Mouse (Mus musculus) brain, embryonic 14.5 days (tissue): ENCODE results near the gene Ddt. TPM values are rescaled to one million over a fixed set of nuclear protein-coding genes. Genes with fewer than 3 reads are reported as not detected.

Source experiments
- DNase-seq: peaks from one replicate; pipeline ENCODE4 v3.0.0-alpha.2; 2011; ENCODE audit warnings: low read depth
- CTCF ChIP-seq: fragments of 200-500 bp; IDR thresholded peaks from 2 replicates; pipeline ENCODE4 v1.5.1; 2012; ENCODE audit warnings: inconsistent platforms, mild to moderate bottlenecking, moderate library complexity, borderline replicate concordance; ENCODE audit not compliant: insufficient read depth, insufficient read length; ENCODE audit errors: extremely low read depth
- POLR2A ChIP-seq: fragments of 200-500 bp; IDR thresholded peaks from 2 replicates; pipeline ENCODE4 v1.6.1; 2012; ENCODE audit warnings: mild to moderate bottlenecking, inconsistent platforms, borderline replicate concordance; ENCODE audit not compliant: poor library complexity, insufficient read depth, insufficient read length, severe bottlenecking; ENCODE audit errors: extremely low read depth
- polyA plus RNA-seq: library from polyadenylated mRNA; depleted of rRNA; stranded (reverse); fragments of >200 nt; gene quantifications from 2 replicates; pipeline ENCODE4 v1.2.3, GENCODE M21; 2012; rRNA removed

Ddt gene
- polyA plus RNA-seq, 1 experiment: 55.9 TPM

DNA sequence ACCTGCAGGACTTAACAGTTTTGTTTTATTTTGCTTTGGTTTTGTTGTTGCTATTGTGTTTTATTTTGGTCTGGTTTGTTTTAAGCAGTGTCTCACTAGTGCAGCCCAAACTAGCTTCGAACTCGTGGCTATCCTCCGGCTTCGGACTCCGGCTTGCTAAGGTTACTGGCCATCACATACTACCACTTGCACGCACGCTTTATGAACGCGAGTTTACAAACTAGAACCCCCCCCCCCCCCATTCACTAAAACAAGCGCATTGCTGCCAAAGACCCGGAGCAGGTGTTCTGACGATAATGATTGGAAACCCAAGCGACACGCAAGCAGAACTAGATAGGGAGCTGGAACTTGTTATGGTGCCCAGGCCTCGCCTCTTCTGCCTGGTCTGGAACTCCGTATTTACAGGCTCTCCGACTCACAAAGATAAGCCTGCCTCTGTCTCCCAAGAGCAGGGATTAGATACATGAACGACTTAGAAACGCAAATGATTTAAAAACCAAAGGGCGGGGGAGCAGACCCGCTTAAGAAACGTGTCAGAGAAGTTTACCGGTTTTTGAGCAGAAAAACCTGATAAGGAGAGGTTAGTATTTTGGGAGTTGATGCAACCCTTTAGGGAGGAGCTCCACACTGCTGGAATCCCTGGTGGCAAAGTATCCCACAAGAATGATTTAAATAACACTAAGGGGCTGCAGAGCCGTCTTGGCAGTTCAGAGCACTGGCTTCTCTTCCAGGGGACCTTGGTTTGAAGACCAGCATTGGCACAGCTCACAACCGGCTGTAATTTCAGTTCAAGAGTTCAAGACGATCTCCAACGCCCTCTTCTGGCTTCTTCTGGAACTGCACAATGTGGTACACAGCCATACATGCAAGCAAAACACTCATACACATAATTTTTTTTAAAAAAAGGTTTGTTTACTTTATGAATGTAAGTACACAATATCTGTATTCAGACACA is 8.4 kb downstream of the Ddt start:
- peak; percentile 86 for DNase-seq
- TF ChIP-seq POLR2A: no peak
- peak; percentile 70 for TF ChIP-seq CTCF

DNA sequence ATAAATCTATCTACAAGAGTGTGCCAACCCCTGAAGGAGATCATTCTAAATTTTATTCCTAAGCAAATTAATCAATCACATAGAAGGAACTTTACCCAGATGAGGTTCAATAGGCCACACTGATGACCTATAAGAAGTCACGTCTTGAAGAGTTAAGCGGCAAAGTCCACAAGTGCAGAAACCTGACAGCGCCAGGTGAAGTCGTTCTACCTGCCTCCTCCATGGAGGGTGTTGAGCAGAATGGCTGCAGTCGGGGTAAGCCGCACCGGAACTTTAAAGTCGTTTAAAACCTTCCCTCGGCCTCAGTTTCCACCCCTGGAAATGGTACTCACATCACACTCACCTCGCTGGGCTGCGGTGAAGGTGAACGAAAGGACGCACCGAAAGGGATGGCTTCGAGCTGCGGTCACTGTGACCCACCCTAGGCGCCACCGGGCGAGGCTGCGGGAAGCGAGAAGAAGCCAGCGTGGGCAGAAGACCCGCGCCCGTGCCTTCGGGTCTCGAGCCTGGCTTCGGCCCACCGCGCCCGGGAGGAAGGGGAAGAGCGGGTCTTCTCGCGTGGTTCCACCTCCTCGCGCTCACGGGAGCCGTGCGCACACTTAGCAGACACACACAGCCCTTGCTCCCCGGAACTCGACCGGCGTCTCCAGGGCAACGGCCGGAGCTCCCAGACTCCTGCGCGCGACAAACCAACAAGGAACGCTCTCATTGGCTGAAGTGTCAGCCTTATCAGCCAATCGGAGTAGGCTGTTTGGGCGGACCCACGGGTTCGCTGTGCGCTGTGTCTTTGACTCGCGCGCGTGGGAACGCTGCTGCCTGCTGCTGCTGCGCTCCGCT is 9.3 kb downstream of the Ddt start, which contains the start of gene Cabin1:
Cabin1 (minus strand) TSS at position 660 of the 837 bp plus-strand sequence.
- peak; percentile 99 for DNase-seq
- no peak for TF ChIP-seq CTCF
- TF ChIP-seq POLR2A: peak; percentile 57; the same call in 1 of the 2 replicates

DNA sequence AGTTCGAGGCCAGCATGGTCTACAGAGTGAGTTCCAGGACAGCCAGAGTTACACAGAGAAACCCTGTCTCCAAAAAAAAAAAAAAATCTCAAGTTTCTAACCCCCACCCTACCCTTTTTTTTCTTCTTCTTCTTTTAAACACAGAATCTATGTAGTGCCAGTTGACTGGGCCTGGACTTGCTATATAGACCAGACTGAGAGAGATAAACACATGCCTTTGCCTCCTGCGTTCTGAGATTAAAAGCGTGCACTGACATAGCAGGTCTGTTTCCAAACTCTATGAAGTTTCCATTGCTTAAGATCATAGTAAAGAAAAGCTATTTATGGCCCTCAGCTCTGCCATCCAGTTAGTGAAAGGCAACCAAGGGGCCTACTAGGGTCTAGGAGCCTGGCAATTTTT is 10.8 kb downstream of the Ddt start:
- TF ChIP-seq CTCF (no peak), POLR2A (no peak)
- DNase-seq: no peak

DNA sequence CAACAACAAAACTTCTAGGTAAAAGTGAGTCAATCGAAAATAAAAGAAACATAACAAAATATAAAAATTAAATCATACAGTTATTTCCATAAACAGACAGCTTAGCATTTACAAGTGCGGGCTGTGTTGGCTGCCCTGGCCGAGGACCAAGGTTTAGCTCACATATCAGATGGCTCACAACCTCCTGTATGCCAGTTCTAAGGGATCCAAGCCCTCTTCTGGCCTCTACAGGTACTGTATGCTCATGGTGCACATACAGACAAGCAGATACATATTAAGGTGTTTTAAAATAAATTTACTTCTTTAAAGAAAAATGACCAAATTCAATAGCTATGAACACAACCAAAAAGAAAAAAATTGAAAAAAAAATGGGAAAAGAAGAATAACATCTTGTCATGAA is 12.9 kb downstream of the Ddt start:
- no peak for TF ChIP-seq CTCF
- no peak for TF ChIP-seq POLR2A
- DNase-seq: no peak

DNA sequence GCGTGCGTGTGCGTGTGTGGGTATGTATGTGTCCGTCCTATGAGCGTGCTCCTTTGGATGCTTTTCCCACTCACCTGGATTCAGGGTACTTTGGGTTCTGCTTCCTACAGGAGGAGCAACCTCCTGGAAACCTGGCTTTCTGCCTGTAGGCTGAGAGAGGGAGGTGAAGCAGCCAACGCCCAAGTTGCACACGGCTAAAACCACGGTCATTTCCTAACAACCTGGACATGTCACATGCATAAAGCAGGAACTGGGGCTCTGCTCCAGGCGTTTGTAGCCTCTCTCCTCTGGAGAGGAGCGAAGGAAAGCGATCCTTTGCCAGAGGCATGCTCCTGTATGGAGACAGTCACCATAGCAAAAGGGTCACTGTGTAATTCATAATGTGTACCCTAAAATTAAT is 16.5 kb downstream of the Ddt start:
- no peak for DNase-seq
- TF ChIP-seq CTCF (no peak), POLR2A (no peak)

DNA sequence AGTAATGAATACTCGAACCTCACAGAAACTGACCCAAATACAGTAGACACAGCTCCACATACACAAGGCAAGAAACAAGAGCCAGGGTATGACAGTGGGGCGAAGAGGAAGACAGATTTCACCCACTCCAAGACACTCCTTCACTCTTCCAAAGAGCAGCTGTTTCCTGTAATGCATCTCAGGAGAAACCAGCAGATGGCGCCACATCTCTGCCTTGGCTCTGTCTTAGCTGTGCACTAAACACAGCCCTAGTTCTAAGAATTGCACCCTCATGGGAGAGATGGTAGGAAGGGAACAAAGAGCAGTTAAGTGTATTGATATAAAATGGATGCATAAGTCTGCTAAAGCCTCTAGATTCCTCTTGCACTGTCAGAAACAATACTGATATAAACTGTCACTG is 29.2 kb downstream of the Ddt start:
- peak; percentile 92 for DNase-seq
- TF ChIP-seq CTCF (peak; percentile 91; the same call in 1 of the 2 replicates), POLR2A (no peak)

DNA sequence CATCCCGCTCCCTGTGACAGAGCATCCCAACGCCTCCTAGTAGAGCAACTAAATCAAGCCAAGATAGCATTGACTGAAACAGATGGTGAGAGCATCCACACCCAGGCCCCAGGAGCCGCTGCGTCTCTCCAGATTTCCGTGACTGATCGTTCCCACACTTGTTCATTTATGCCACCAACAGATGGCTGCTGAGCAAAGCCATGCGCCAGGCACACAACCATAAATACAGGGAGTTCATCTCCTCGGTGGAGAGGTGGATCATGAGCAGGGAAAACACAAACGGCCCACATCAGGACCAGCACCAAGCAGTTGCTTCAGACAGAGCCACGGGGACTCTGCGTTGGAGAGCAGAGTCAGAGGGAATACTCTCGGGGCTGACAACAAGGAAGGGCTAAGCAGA is 29.8 kb downstream of the Ddt start:
- peak; percentile 61 for DNase-seq
- TF ChIP-seq POLR2A (no peak), CTCF (no peak)

DNA sequence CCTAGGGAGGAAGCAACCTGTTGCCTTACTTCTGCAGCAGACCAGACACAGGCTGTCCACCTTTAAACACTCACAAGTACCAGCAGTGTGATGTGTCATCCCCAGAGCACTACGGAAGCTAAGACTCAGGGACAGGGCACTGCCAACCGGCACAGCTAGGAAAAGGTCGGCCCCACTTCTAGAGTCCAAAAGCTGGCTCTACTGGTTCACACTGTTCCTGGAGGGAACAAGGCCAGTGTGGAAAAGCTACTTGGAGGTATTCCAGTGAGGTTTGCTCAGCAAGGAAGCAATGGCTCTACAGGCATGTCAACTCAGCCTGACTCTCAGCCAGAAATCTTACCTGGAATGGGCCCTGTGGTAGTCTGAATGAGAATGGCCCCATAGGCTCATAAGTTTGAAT is 32.3 kb downstream of the Ddt start:
- DNase-seq: no peak
- TF ChIP-seq CTCF: no peak
- TF ChIP-seq POLR2A: no peak

DNA sequence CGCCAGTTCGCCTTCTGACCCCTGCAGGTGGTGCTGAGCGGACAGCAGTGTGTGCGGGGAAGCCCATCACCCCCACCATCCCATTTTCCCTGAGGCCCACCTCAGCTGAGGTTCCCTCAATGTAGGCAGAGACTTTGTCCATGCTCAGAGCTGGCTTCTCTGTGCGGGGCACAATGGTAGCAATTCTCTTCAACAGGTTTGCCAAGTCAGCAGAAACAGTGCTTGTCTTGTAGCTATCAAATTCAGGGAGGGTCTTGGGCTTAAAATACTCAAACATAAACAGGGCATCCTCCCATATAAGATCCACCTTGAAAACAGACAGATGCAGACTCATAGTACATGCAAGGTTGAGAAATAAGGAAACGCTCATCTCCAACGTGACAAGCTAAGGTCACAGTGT is 47.8 kb downstream of the Ddt start:
- DNase-seq: no peak
- no peak for TF ChIP-seq POLR2A
- TF ChIP-seq CTCF: no peak

Other genes starting within 250 kb of the Ddt start
- gene Lrrc75b, start 213.1 kb downstream of the Ddt start, polyA plus RNA-seq: 22.7 and 38.8 TPM in 2 replicates
- 2.3 and 2.6 TPM in 2 replicates for gene Ggt1, start 211.8 kb downstream of the Ddt start, polyA plus RNA-seq
- 5.2 and 6.7 TPM in 2 replicates for gene Ggt5, start 184.1 kb downstream of the Ddt start, polyA plus RNA-seq
- 2.9 and 4.8 TPM in 2 replicates for gene Susd2, start 129.4 kb downstream of the Ddt start, polyA plus RNA-seq
- gene Cabin1, start 9.1 kb downstream of the Ddt start, polyA plus RNA-seq: 43.8 and 56.6 TPM in 2 replicates
- not detected in 2 replicates for gene Gm20441, start 7.5 kb upstream of the Ddt start, polyA plus RNA-seq
- 1.1 TPM in 2 replicates for gene Gstt3, start 8.0 kb upstream of the Ddt start, polyA plus RNA-seq
- gene Gstt1, start 25.2 kb upstream of the Ddt start, polyA plus RNA-seq: 11.5 and 13.4 TPM in 2 replicates
- not detected in 2 replicates for gene Gstt4, start 49.1 kb upstream of the Ddt start, polyA plus RNA-seq
- 7.7 and 9.2 TPM in 2 replicates for gene Gstt2, start 64.0 kb upstream of the Ddt start, polyA plus RNA-seq
- gene Mif, start 86.8 kb upstream of the Ddt start, polyA plus RNA-seq: 1,693 and 2,722 TPM in 2 replicates
- 1.7 and 5.7 TPM in 2 replicates for gene Derl3, start 120.0 kb upstream of the Ddt start, polyA plus RNA-seq
- gene Smarcb1, start 148.2 kb upstream of the Ddt start, polyA plus RNA-seq: 129 and 165 TPM in 2 replicates
- 28.6 and 40.4 TPM in 2 replicates for gene Chchd10, start 159.7 kb upstream of the Ddt start, polyA plus RNA-seq
- 28.8 and 38.5 TPM in 2 replicates for gene Mmp11, start 163.1 kb upstream of the Ddt start, polyA plus RNA-seq
- gene Gm867, start 167.3 kb upstream of the Ddt start, polyA plus RNA-seq: 0.71 and 1.4 TPM in 2 replicates
- gene Vpreb3, start 169.6 kb upstream of the Ddt start, polyA plus RNA-seq: 0.16 TPM in 1 of 2 replicates, not detected in the other
- 0.05 TPM in 2 replicates for gene Gm5134, start 181.1 kb upstream of the Ddt start, polyA plus RNA-seq